Mouse (Mus musculus) gastrocnemius, postnatal 10 days (tissue): ENCODE results near the gene Utrn. TPM values are rescaled to one million over a fixed set of nuclear protein-coding genes. Genes with fewer than 3 reads are reported as not detected.

ENCODE experiments used
- DNase-seq: peaks from one replicate; pipeline ENCODE4 v3.0.0; 2021; ENCODE audit warnings: mixed read lengths
- total RNA-seq, 2 experiments: library from RNA; stranded (reverse); gene quantifications; 2 replicates each; pipeline ENCODE4 v1.2.3; 2021

The Utrn gene
- total RNA-seq, 2 experiments from 2014 or later, result 60.0 to 71.8 TPM

DNA sequence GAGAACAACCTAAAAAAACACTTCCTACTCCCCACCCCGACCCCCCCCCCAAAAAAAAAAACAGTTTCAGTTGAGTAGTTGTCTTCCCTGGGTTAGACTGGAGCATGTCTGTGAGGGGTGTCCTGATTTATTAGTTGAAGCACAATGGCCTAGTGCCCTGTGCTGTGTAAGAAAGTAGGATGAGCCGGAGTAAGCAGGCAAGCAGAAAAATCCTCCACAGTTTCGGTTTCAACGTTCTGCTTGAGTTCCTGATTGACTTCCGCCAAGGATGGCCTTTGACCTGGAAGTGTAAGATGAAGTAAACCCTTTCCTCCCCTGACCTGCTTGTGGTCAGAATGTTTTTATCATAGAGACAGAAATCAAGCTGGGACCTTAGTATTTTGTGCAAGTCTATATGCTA, 277.2 kb downstream of the Utrn start:
- DNase-seq, result no peak

DNA sequence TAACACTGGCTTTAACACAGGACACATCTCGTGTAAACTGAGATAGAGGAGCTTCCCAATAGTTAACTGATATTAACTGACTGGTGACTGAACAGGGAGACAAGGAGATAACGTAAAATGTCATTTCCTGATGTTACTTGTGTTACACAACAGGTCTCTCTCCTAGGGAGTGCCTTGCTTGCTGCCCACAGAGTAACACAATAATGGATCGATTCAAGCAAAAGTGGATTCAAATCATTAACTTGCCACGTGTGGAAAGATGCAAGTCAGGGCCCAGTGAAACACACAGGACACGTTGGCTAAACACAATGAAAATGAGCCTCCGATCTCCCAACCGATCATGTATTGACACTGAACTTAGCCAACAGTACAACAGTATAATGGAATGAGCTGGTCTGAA, 281.1 kb downstream of the Utrn start:
- no peak for DNase-seq

GRCm38 (mm10) chr10:12587318-12587717, 281.8 kb downstream of the Utrn start:
- DNase-seq, result no peak

DNA sequence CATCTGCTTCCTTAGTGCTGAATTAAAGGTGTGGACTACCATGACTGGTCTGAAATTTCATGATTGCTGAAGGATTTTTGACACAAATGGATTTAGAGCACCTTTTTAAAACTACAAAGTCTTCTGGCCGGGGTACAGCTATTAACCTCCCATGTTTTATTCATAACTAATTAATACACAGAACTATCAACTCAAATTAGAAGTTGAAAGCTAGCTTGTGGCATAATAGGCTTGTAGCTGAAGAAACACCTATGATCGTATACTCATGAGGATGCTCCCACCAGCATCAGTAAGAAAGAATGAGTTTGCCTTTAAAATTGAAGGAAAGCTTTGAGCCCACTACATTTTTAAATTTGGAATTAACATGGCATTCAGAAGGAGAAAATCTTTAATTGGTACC, 282.3 kb downstream of the Utrn start:
- no peak for DNase-seq

GRCm38 (mm10) chr10:12586200-12586599, 283.0 kb downstream of the Utrn start:
- DNase-seq, result no peak

DNA sequence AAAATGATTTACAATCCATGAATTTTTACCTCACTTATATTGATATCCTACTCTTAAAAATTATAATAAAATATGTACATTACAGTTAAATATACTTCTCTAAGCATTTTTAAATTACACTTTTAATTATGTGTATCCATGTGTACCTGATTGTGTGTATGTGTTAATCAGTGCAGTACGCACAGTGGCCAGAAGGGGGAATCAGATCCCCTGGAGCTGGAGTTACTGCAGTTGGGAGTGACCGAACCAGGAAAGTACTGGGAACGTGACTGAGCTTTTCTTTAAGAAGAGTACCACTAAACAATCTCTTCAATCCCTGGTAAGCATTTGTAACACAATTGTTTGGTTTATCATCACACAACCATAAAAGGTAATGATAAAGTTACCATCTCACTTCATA, 285.7 kb downstream of the Utrn start:
- no peak for DNase-seq

DNA sequence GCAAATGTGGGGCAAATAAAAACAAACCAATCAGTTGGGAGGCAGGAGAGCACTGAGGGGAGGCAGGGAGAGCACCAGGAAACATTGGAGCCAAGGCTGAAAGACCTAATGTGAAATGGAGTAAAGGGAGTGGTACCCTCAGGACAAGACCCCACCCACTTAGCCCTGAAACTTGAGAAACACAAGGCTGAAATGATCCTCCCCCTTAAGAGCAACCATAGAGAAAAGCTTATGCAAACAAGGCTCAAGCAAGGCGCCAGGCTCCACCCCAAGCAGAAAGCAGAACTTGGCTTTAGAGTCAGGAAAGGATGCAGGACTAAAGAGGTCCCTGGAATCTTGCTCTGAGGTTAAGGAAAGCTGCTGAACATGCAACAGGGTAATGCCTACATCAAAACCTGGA, 290.1 kb downstream of the Utrn start:
- DNase-seq, result no peak

- no peak for DNase-seq
Measured at GRCm38 (mm10) chr10:12575849-12576435, 293.2 kb downstream of the Utrn start.

GRCm38 (mm10) chr10:12574760-12575159, 294.4 kb downstream of the Utrn start:
- no peak for DNase-seq

DNA sequence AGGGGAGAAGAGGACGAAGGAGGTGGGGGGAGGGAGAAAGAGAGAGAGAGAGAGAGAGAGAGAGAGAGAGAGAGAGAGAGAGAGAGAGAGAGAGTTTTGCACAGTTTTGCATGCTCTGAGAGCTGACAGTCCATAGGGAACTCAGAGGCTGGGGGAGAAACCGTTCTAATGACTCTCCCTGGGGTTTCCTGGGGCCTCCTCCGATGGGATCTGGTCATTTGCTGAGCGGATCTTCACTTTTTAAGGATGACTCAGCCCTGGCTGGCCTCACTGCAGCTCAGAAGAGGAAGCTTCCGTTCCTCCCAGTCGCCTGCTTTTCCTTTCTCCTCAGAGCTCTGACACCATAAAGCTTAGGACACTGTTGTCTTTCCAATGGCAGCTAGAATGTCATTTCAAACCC, 295.6 kb downstream of the Utrn start:
- no peak for DNase-seq

- DNase-seq, result no peak
Measured at GRCm38 (mm10) chr10:12572759-12573158, 296.4 kb downstream of the Utrn start.

DNA sequence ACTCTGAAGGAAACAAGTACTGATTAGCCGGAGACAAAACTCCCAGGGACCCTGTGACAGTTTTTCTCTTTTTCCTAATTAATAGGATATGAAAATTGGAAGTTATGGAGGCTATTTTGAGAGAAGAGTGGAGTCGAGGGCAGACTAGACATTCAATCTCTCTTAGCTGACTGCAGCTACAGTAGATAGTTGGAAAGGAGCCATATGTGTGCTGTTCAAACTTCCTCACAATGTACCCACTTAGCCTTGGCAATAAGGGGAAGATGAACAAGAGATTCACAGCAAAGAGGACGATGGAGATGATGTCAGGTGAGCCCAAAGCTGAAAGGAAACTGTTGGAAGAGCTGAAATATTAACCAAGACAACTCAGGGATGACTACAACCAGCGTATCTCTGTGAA, 304.7 kb downstream of the Utrn start:
- DNase-seq, result no peak

DNA sequence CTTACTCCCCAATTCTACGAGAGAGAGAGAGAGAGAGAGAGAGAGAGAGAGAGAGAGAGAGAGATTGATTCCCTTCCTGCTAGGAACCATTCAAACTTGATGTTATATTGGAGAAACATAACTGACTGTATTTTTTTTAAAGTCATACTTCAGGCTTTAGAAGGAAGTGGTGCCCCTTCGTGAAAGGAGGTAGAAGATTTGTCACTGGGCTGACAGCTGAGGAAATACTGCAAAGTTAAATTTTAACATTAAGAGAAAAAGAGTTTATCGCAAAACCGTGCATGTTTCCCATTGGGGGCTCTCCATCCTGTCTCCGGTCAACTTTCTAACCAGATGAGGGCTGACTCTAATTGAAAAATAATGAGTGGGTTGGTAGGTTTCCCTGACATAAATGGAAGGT, 310.4 kb downstream of the Utrn start:
- no peak for DNase-seq

DNA sequence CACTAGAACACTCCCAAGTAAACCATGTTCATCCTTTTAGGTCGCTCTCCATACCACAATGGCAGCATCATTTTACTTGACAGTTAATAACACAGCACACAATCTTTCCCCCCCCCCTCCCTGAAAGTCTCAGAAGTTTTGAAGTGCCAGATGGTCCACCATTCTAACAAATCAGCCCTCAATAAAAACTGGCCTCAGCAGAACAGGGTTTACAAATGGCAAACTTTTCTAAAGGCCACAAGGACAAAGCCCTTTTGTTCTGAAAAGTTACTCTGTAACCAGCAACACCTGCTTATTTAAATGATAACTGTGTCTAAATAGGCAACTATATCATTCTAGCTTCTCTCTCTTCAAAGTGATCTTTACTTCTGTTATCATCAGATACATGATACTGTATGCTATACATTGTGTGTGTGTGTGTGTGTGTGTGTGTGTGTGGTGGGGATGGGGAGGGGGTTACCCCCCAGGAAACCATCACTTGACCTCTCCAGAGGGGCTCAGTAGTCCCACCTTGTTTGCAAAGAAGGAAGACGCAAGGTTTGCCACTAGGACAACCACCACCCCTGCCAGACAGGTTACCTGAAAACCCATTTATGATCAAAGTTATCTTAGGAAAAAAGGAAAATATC, 315.0 kb downstream of the Utrn start:
- DNase-seq, result no peak

DNA sequence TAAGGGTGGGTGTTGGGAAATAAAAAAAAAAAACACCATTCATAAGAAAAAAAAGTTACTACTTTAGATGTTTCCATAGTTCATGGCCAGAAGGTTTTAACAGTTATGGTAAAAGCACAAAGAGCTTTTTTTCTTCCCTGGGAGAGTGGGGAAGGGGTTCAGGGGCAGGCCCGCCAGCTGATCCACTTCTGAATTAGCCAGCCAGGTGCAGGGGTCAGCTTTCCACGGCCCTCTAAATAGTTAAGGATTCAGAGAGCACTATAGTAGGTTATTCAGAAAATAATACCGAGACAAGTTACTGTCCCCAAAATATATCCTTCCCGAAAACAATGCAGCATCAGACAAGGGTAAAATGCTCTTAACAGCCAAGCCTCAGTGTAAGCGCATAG, 316.3 kb downstream of the Utrn start:
- no peak for DNase-seq

GRCm38 (mm10) chr10:12552196-12552889, 316.8 kb downstream of the Utrn start:
- DNase-seq, result no peak

GRCm38 (mm10) chr10:12551735-12552134, 317.4 kb downstream of the Utrn start:
- DNase-seq, result no peak

DNA sequence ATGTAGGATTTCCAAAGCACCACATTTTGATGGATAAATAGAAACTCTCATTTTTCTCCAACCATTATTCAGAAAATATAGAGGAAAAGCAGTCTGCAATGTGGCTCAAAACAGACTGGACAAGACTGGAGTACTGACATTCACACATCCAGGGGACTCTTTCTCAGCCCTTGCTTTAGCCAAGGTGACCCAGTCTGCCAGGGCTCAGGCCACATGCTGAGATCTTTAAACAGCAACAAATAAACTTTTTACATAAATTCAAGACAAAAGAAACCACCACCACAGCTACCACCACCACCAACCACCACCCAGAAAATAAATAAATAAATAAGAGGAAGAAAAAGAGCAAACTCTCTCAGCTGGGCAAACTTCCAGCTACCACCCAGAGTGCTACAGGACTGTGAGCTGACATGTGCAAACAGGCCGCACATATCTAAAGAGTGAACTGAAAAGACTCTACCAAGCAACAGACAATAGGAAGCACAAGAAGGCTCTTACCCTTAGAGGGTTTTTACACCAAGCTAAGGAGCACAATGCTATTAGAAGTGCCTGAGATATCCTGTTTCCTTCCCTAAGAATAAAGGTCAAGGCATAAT, 319.1 kb downstream of the Utrn start:
- no peak for DNase-seq

- no peak for DNase-seq
Measured at GRCm38 (mm10) chr10:12549261-12549660, 319.9 kb downstream of the Utrn start.

DNA sequence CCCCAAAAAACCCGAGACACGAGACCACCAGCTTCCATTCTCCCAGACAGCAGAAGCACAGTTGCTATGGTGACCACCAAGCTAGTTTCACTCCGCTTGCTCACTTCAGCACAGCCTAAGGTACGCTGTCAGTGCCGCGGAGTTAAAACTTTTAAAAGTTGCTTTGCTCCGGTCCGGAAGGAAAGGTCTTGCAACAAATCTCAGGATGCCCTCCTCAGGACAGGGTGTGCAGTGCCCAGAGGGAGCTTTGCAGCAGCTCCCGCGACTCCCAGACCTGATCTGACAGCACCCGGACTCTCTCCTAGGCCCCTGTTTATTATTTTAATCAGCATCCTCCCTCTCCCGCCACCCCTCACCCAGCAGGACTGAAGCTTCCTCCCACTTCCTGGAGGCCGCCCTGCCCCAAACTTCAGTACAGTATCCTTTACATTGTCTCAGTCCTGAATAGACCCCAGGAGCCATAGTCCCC, 320.5 kb downstream of the Utrn start:
- DNase-seq, result no peak

- DNase-seq, result no peak
Measured at GRCm38 (mm10) chr10:12547037-12547625, 322.0 kb downstream of the Utrn start.

- DNase-seq, result no peak
Measured at GRCm38 (mm10) chr10:12545440-12545839, 323.7 kb downstream of the Utrn start.

GRCm38 (mm10) chr10:12541757-12542156, 327.4 kb downstream of the Utrn start:
- no peak for DNase-seq
